18 mouse cellular contexts compared by ENCODE assay signal in the genomic region with DNA sequence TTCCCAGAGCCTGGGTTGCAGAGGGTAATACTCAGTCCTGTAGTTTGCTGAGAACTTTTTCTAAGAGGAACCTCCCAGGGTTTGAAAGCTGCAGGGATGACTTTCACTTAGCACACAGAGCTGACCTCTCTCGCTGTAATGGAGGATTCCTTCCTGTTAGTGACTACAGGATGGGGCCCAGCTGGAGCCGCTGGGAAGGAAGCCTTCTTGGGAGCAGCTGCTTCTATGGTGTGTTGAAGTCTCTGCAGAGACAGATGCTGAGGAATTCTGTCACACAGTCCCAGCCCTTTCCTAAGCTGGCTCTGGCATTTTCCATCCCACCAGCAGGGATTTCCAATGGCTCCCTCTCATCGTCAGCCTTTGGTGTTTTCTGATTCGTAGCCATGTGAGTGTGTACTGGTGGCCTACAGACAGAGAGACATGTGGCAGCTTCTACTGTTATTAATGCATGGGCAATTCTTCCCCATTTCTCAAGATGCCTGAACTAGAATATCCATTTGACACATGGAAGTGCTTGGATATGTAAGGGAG.
DNase-seq lines count a peak whose midpoint lies in the region; ATAC-seq and TF ChIP-seq lines count a peak whose summit lies in the region.
"Had no signal": no experiment of that assay in that cellular context is flagged by ENCODE, and none has a peak within 500 bp of the region (broad histone marks: within the 10 kb centered on the region; RNA-seq: fewer than 3 reads in every experiment).

No protein-coding gene starts in this region.

- peaks cover 21% of the 10 kb centered on the region for H3K27me3 ChIP-seq in heart, embryonic 12.5 days (replicated peaks)
- peaks cover 6% of the 10 kb centered on the region; the same call in 1 of the 2 replicates for H3K27me3 ChIP-seq in kidney, embryonic 15.5 days
- H3K27me3 ChIP-seq in lung, embryonic 14.5 days (ENCODE audit: insufficient read depth, low read length) = no peaks in the 10 kb centered on the region
- H3K27me3 ChIP-seq in stomach, embryonic 15.5 days (replicated peaks) = no peaks in the 10 kb centered on the region
- no peaks in the 10 kb centered on the region for H3K27me3 ChIP-seq in cerebellum, adult 2 months (ENCODE audit: control insufficient read depth, insufficient read depth, low read length)
- H3K27me3 ChIP-seq: forebrain, embryonic 15.5 days; Patski had no signal

- H3K4me3 ChIP-seq in heart, embryonic 12.5 days = no peak overlapping the region
- no peak overlapping the region for H3K4me3 ChIP-seq in kidney, embryonic 15.5 days (replicated peaks)
- H3K4me3 ChIP-seq in lung, embryonic 14.5 days (ENCODE audit: low read depth, low read length) = no peak overlapping the region
- no peak overlapping the region for H3K4me3 ChIP-seq in stomach, embryonic 15.5 days (replicated peaks)
- no peak overlapping the region for H3K4me3 ChIP-seq in cerebellum, adult 2 months (replicated peaks; ENCODE audit: insufficient read depth, low read depth, low read length)
- H3K4me3 ChIP-seq: forebrain, embryonic 15.5 days; left cerebral cortex, adult 2 months; limb, embryonic 15.5 days; midbrain, embryonic 13.5 days had no signal

- no peak for ATAC-seq in heart, embryonic 12.5 days (ENCODE audit: insufficient number of reproducible peaks, low FRiP score)
- ATAC-seq in kidney, embryonic 15.5 days (replicated peaks; ENCODE audit: low FRiP score) = no peak
- ATAC-seq in lung, embryonic 14.5 days (ENCODE audit: insufficient read depth) = peak; percentile 83
- peak; percentile 45 for ATAC-seq in stomach, embryonic 15.5 days (ENCODE audit: insufficient read depth, low FRiP score, low read depth)
- ATAC-seq: forebrain, embryonic 15.5 days; inflammation-experienced regulatory T-cells, adult 6 months; Patski had no signal

- no peak overlapping the region for H3K9ac ChIP-seq in heart, embryonic 12.5 days
- H3K9ac ChIP-seq in kidney, embryonic 15.5 days = no peak overlapping the region
- no peak overlapping the region for H3K9ac ChIP-seq in lung, embryonic 14.5 days
- H3K9ac ChIP-seq in stomach, embryonic 15.5 days = no peak overlapping the region
- H3K9ac ChIP-seq: forebrain, embryonic 15.5 days; limb, embryonic 15.5 days; midbrain, embryonic 13.5 days had no signal

- no peak overlapping the region for H3K4me2 ChIP-seq in heart, embryonic 12.5 days
- H3K4me2 ChIP-seq in kidney, embryonic 15.5 days = no peak overlapping the region
- no peak overlapping the region for H3K4me2 ChIP-seq in lung, embryonic 14.5 days
- no peak overlapping the region for H3K4me2 ChIP-seq in stomach, embryonic 15.5 days
- H3K4me2 ChIP-seq: forebrain, embryonic 15.5 days; limb, embryonic 15.5 days; midbrain, embryonic 13.5 days had no signal

- no peaks in the 10 kb centered on the region for H3K36me3 ChIP-seq in heart, embryonic 12.5 days
- no peaks in the 10 kb centered on the region for H3K36me3 ChIP-seq in kidney, embryonic 15.5 days
- H3K36me3 ChIP-seq in lung, embryonic 14.5 days (ENCODE audit: insufficient read depth) = no peaks in the 10 kb centered on the region
- H3K36me3 ChIP-seq in stomach, embryonic 15.5 days = no peaks in the 10 kb centered on the region
- H3K36me3 ChIP-seq: forebrain, embryonic 15.5 days; limb, embryonic 15.5 days; midbrain, embryonic 13.5 days had no signal

- H3K9me3 ChIP-seq in heart, embryonic 12.5 days (replicated peaks) = no peaks in the 10 kb centered on the region
- H3K9me3 ChIP-seq in kidney, embryonic 15.5 days (replicated peaks) = no peaks in the 10 kb centered on the region
- no peaks in the 10 kb centered on the region for H3K9me3 ChIP-seq in lung, embryonic 14.5 days (ENCODE audit: low read depth, low read length)
- no peaks in the 10 kb centered on the region for H3K9me3 ChIP-seq in stomach, embryonic 15.5 days
- H3K9me3 ChIP-seq: forebrain, embryonic 15.5 days; limb, embryonic 15.5 days; midbrain, embryonic 13.5 days had no signal

- H3K27ac ChIP-seq in heart, embryonic 12.5 days (ENCODE audit: poor library complexity, severe bottlenecking) = no peak overlapping the region
- H3K27ac ChIP-seq in kidney, embryonic 15.5 days = peak overlapping the region; percentile 4; the same call in 1 of the 2 replicates
- peak overlapping the region; percentile 40; the same call in 1 of the 2 replicates for H3K27ac ChIP-seq in lung, embryonic 14.5 days (ENCODE audit: low read depth)
- H3K27ac ChIP-seq in stomach, embryonic 15.5 days = peak overlapping the region; percentile 79
- H3K27ac ChIP-seq in cerebellum, adult 2 months (ENCODE audit: insufficient read depth, low read length) = no peak overlapping the region
- H3K27ac ChIP-seq: forebrain, embryonic 15.5 days; left cerebral cortex, adult 2 months; limb, embryonic 15.5 days; macrophage; midbrain, embryonic 13.5 days had no signal

- 0 out of 2 replicates have a peak, but pooled peaks cover 13% of the 10 kb centered on the region for H3K4me1 ChIP-seq in heart, embryonic 12.5 days (replicated peaks)
- peaks cover 15% of the 10 kb centered on the region for H3K4me1 ChIP-seq in kidney, embryonic 15.5 days
- peaks cover 5% of the 10 kb centered on the region; the same call in 1 of the 2 replicates for H3K4me1 ChIP-seq in lung, embryonic 14.5 days (ENCODE audit: insufficient read depth)
- 0 out of 2 replicates have a peak, but pooled peaks cover 7% of the 10 kb centered on the region for H3K4me1 ChIP-seq in stomach, embryonic 15.5 days
- no peaks in the 10 kb centered on the region for H3K4me1 ChIP-seq in cerebellum, adult 2 months (ENCODE audit: control insufficient read depth, insufficient read depth, low read length)

- no peak for TF ChIP-seq POLR2A in cerebellum, adult 2 months (IDR thresholded peaks at IDR 0.05; ENCODE audit: borderline replicate concordance, insufficient read depth, low read length)

- 51% methylated on average over 4 of the region's 4 CpGs for WGBS in heart, embryonic 12.5 days
- WGBS in kidney, embryonic 15.5 days = 60% methylated on average over 4 of the region's 4 CpGs
- WGBS in lung, embryonic 14.5 days = 29% methylated on average over 4 of the region's 4 CpGs
- 43% methylated on average over 4 of the region's 4 CpGs for WGBS in stomach, embryonic 15.5 days
- WGBS in cerebellum, adult 2 months = 50% methylated on average over 4 of the region's 4 CpGs

- no peak for TF ChIP-seq CTCF in lung, embryonic 14.5 days (IDR thresholded peaks at IDR 0.05; ENCODE audit: low read depth)
- TF ChIP-seq CTCF in cerebellum, adult 2 months (IDR thresholded peaks at IDR 0.05; ENCODE audit: borderline replicate concordance, insufficient read depth, low read depth, low read length) = no peak

- peak; percentile 97 for DNase-seq in heart, adult 11 months
- DNase-seq in kidney, postnatal 25 days = no peak
- peak; percentile 84 for DNase-seq in lung, embryonic 14.5 days
- DNase-seq in cerebellum, adult 2 months = no peak
- no peak for DNase-seq in adrenal gland, postnatal 36 days
- DNase-seq: cerebellum, adult 8-10 months; right cerebral cortex, postnatal 4 days; thymus, postnatal 36 days had no signal

Comparison
In these comparisons a context has a peak if more than half of its experiments do, and no peak if none do; other contexts are left out.
1. DNase-seq: peak in heart, adult 11 months (single experiment) and lung, embryonic 14.5 days (single experiment); none in kidney, postnatal 25 days (0 of 2), cerebellum, adult 2 months (0 of 2) and adrenal gland, postnatal 36 days (0 of 2).
2. ATAC-seq: peak in lung, embryonic 14.5 days (single experiment) and stomach, embryonic 15.5 days (single experiment); none in heart, embryonic 12.5 days (single experiment) and kidney, embryonic 15.5 days (single experiment).
3. H3K27ac ChIP-seq: peak in kidney, embryonic 15.5 days (single experiment), lung, embryonic 14.5 days (single experiment) and stomach, embryonic 15.5 days (single experiment); none in heart, embryonic 12.5 days (single experiment) and cerebellum, adult 2 months (single experiment).